Comparison of ENCODE assay signal across 11 mouse cellular contexts in genomic region chr6:91346071-91346905, GRCm38 (mm10).
DNase-seq lines count a peak whose midpoint lies in the region; ATAC-seq lines count a peak whose summit lies in the region.
"Had no signal": no experiment of that assay in that cellular context is flagged by ENCODE, and none has a peak within 500 bp of the region (broad histone marks: within the 10 kb centered on the region; RNA-seq: fewer than 3 reads in every experiment).

No protein-coding gene starts in this region.

- H3K4me3 ChIP-seq in forebrain, embryonic 11.5 days (ENCODE audit: low read depth, low read length) = no peak overlapping the region
- no peak overlapping the region for H3K4me3 ChIP-seq in neural tube, embryonic 13.5 days
- no peak overlapping the region for H3K4me3 ChIP-seq in liver, embryonic 12.5 days
- H3K4me3 ChIP-seq: heart, embryonic 12.5 days; kidney, embryonic 15.5 days; limb, embryonic 12.5 days had no signal

- H3K9ac ChIP-seq in forebrain, embryonic 11.5 days (ENCODE audit: low read length) = peak overlapping the region; percentile 45
- H3K9ac ChIP-seq in neural tube, embryonic 13.5 days = 0 out of 2 replicates have a peak overlapping the region, but pooled peaks have one; percentile 17
- no peak overlapping the region for H3K9ac ChIP-seq in liver, embryonic 12.5 days
- H3K9ac ChIP-seq: heart, embryonic 12.5 days; kidney, embryonic 15.5 days; limb, embryonic 12.5 days had no signal

- no peaks in the 10 kb centered on the region for H3K27me3 ChIP-seq in forebrain, embryonic 11.5 days (ENCODE audit: control insufficient read depth, insufficient read depth, low read length)
- no peaks in the 10 kb centered on the region for H3K27me3 ChIP-seq in neural tube, embryonic 13.5 days
- peaks cover 43% of the 10 kb centered on the region for H3K27me3 ChIP-seq in liver, embryonic 12.5 days (replicated peaks)
- H3K27me3 ChIP-seq: kidney, embryonic 15.5 days had no signal

- 8% methylated on average over 10 of the region's 10 CpGs for WGBS in forebrain, embryonic 11.5 days
- WGBS in neural tube, embryonic 13.5 days = 17% methylated on average over 10 of the region's 10 CpGs
- WGBS in liver, embryonic 12.5 days (ENCODE audit: insufficient replicate concordance) = 32% methylated on average over 10 of the region's 10 CpGs

- H3K4me2 ChIP-seq in forebrain, embryonic 11.5 days (ENCODE audit: low read depth, low read length, severe bottlenecking) = no peak overlapping the region
- H3K4me2 ChIP-seq in neural tube, embryonic 13.5 days = no peak overlapping the region
- no peak overlapping the region for H3K4me2 ChIP-seq in liver, embryonic 12.5 days
- H3K4me2 ChIP-seq: heart, embryonic 12.5 days; kidney, embryonic 15.5 days; limb, embryonic 12.5 days had no signal

- DNase-seq in cerebellum, adult 9-11 months = peak; percentile 28
- DNase-seq in cerebellum, adult 8-10 months = no peak
- DNase-seq in forebrain, embryonic 11.5 days (ENCODE audit: low spot score) = peak; percentile 87
- peak; percentile 52 for DNase-seq in layer of hippocampus, adult 9-11 months
- no peak for DNase-seq in adrenal gland, adult 2 months
- DNase-seq in cerebellum, adult 11 months = no peak

- H3K4me1 ChIP-seq in forebrain, embryonic 11.5 days (replicated peaks; ENCODE audit: control insufficient read depth, insufficient read depth, low read length) = peaks cover 55% of the 10 kb centered on the region
- H3K4me1 ChIP-seq in neural tube, embryonic 13.5 days (replicated peaks) = peaks cover 68% of the 10 kb centered on the region
- H3K4me1 ChIP-seq in liver, embryonic 12.5 days = no peaks in the 10 kb centered on the region
- H3K4me1 ChIP-seq: kidney, embryonic 15.5 days had no signal

- no peaks in the 10 kb centered on the region for H3K9me3 ChIP-seq in forebrain, embryonic 11.5 days (ENCODE audit: control insufficient read depth, low read length)
- no peaks in the 10 kb centered on the region for H3K9me3 ChIP-seq in neural tube, embryonic 13.5 days
- H3K9me3 ChIP-seq in liver, embryonic 12.5 days (replicated peaks) = no peaks in the 10 kb centered on the region
- H3K9me3 ChIP-seq: heart, embryonic 12.5 days; kidney, embryonic 15.5 days; limb, embryonic 12.5 days had no signal

- peak; percentile 84 for ATAC-seq in forebrain, embryonic 11.5 days (replicated peaks; ENCODE audit: low FRiP score)
- peak; percentile 73 for ATAC-seq in neural tube, embryonic 13.5 days (ENCODE audit: low read depth)
- no peak for ATAC-seq in liver, embryonic 12.5 days

- peak overlapping the region; percentile 94 for H3K27ac ChIP-seq in forebrain, embryonic 11.5 days (ENCODE audit: low read depth, low read length)
- H3K27ac ChIP-seq in neural tube, embryonic 13.5 days (replicated peaks) = peak overlapping the region; percentile 86
- no peak overlapping the region for H3K27ac ChIP-seq in liver, embryonic 12.5 days
- H3K27ac ChIP-seq: kidney, embryonic 15.5 days; limb, embryonic 12.5 days had no signal

- H3K36me3 ChIP-seq in forebrain, embryonic 11.5 days (ENCODE audit: control insufficient read depth, insufficient read depth, low read length) = no peaks in the 10 kb centered on the region
- no peaks in the 10 kb centered on the region for H3K36me3 ChIP-seq in neural tube, embryonic 13.5 days
- H3K36me3 ChIP-seq in liver, embryonic 12.5 days = no peaks in the 10 kb centered on the region
- H3K36me3 ChIP-seq: heart, embryonic 12.5 days; kidney, embryonic 15.5 days; limb, embryonic 12.5 days had no signal

Comparison
In these comparisons a context has a peak if more than half of its experiments do, and no peak if none do; other contexts are left out.
1. DNase-seq: peak in cerebellum, adult 9-11 months (single experiment), forebrain, embryonic 11.5 days (single experiment) and layer of hippocampus, adult 9-11 months (single experiment); none in cerebellum, adult 8-10 months (single experiment), adrenal gland, adult 2 months (single experiment) and cerebellum, adult 11 months (single experiment).